Mouse (Mus musculus) kidney, adult 9 months (tissue): ENCODE results near the gene Gm20661.
"Not testable (repeated sequence)": the region's sequence is repeated elsewhere in the genome, so short reads cannot be mapped to it uniquely, and the experiment has no call there.

Experiments
- DNase-seq: peaks from one replicate; pipeline ENCODE4 v3.0.0; 2022

Gene Gm20661

GRCm38 (mm10) chr9:108001922-108002770, 19.3 kb downstream of the Gm20661 start, which contains the start of gene Ip6k1:
Gene Ip6k1, plus strand, starts transcription at chr9:108002501.
- peak; percentile 100 for DNase-seq

GRCm38 (mm10) chr9:108002778-108003530, 20.1 kb downstream of the Gm20661 start:
- peak; percentile 14 for DNase-seq

GRCm38 (mm10) chr9:108003531-108003890, 20.7 kb downstream of the Gm20661 start:
- DNase-seq, result peak; percentile 14

GRCm38 (mm10) chr9:108008041-108008440, 25.2 kb downstream of the Gm20661 start:
- no peak for DNase-seq

GRCm38 (mm10) chr9:108010385-108010784, 27.5 kb downstream of the Gm20661 start:
- DNase-seq, result no peak

- DNase-seq, result not testable (repeated sequence)
Measured at GRCm38 (mm10) chr9:108013577-108013976, 30.7 kb downstream of the Gm20661 start.

- DNase-seq, result no peak
Measured at GRCm38 (mm10) chr9:108017127-108017526, 34.3 kb downstream of the Gm20661 start.

- DNase-seq, result no peak
Measured at GRCm38 (mm10) chr9:108020741-108021140, 37.9 kb downstream of the Gm20661 start.

GRCm38 (mm10) chr9:108023216-108023615, 40.4 kb downstream of the Gm20661 start:
- no peak for DNase-seq

GRCm38 (mm10) chr9:108026584-108026983, 43.7 kb downstream of the Gm20661 start:
- no peak for DNase-seq

- no peak for DNase-seq
Measured at GRCm38 (mm10) chr9:108027867-108028266, 45.0 kb downstream of the Gm20661 start.

- DNase-seq, result no peak
Measured at GRCm38 (mm10) chr9:108032126-108032525, 49.3 kb downstream of the Gm20661 start.

- no peak for DNase-seq
Measured at GRCm38 (mm10) chr9:108035331-108036156, 52.7 kb downstream of the Gm20661 start.
